Mouse (Mus musculus) liver, adult 2 months (tissue): Measurements from ENCODE around the gene Ccdc7a.

Experiments
- CTCF ChIP-seq: fragments of 200-500 bp; IDR thresholded peaks from 2 replicates; pipeline ENCODE4 v1.5.1; 2011; ENCODE audit warnings: low read depth, low read length, control low read depth
- POLR2A ChIP-seq: fragments of 200-500 bp; IDR thresholded peaks from 2 replicates; pipeline ENCODE4 v1.6.1; 2011; ENCODE audit warnings: low read length, control low read depth; ENCODE audit not compliant: insufficient read depth; ENCODE audit errors: extremely low read depth

DNA sequence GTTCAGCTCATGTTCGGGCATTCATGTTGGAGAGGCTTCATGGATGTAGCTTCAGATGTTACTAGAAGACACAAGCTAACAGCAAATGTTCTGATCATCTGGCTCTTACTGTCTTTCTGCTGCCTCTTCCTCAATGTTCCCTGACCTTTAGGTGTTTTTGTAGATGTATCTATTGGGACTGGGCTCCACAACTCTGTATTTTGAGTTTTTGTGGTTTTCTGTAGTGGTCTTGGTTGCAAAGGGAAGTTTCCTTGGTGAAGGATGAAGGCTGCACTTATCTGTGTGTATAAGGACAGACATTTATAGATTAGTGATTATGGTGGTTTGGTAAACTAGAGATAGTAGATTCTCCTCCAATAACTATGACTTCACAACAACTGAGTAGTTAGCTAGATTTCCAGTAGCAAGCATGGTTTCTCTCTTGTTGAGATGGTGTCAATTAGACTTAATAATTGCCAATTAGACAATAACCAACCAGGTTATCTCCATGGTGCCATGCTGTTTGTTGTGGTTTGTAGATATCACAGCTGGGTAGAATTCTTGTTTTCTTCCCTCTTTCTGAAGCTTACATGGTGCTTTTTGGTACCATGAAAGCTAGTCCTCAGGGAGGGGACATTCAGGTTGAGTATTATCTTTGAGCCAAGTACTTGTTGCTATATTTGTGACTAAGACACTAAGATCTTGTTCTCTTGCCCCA is 368.5 kb downstream of the Ccdc7a start:
- TF ChIP-seq CTCF (no peak), POLR2A (no peak)
